13 mouse cellular contexts compared by ENCODE assay signal in genomic region chr8:84021569-84021968, GRCm38 (mm10). TPM values are rescaled to one million over a fixed set of nuclear protein-coding genes. Genes with fewer than 3 reads are reported as not detected.
DNase-seq lines count a peak whose midpoint lies in the region; ATAC-seq and TF ChIP-seq lines count a peak whose summit lies in the region.
"Had no signal": no experiment of that assay in that cellular context is flagged by ENCODE, and none has a peak within 500 bp of the region (broad histone marks: within the 10 kb centered on the region; RNA-seq: fewer than 3 reads in every experiment).

No protein-coding gene starts in this region.

- no peak overlapping the region for H3K4me3 ChIP-seq in heart, embryonic 16.5 days (ENCODE audit: low read length)
- peak overlapping the region; percentile 24 for H3K4me3 ChIP-seq in kidney, postnatal 0 days (replicated peaks; ENCODE audit: low read depth, low read length)
- H3K4me3 ChIP-seq: layer of hippocampus, adult 2 months had no signal

- no peak for DNase-seq in heart, postnatal 36 days
- DNase-seq in 3134 (ENCODE audit: extremely low read depth, insufficient read length, low spot score), result peak; percentile 48
- no peak for DNase-seq in Patski (ENCODE audit: low read depth, low spot score)
- no peak for DNase-seq in kidney, postnatal 0 days (ENCODE audit: low spot score)
- DNase-seq in natural killer cell, adult 2 months (ENCODE audit: low spot score in 2 of 2), result no peak
- DNase-seq in adrenal gland, adult 2 months, result no peak
- DNase-seq in layer of hippocampus, adult 9-10 months (ENCODE audit: low spot score), result no peak
- DNase-seq: cerebellum, postnatal 25 days; lung, postnatal 36 days; thymus, adult 18-20 months had no signal

- WGBS in heart, embryonic 16.5 days, result 49% methylated on average over 12 of the region's 12 CpGs
- WGBS in kidney, postnatal 0 days, result 35% methylated on average over 12 of the region's 12 CpGs

- H3K9ac ChIP-seq in heart, embryonic 16.5 days (ENCODE audit: low read length), result peak overlapping the region; percentile 32; the same call in 1 of the 2 replicates
- peak overlapping the region; percentile 59 for H3K9ac ChIP-seq in kidney, postnatal 0 days (ENCODE audit: low read depth, low read length)

- intact Hi-C loops in heart, postnatal 36 days (cut with DNase I), result no loop called here

- CTCF ChIA-PET in Patski (lab: Charles Lee), result no interaction called here

- H3K36me3 ChIP-seq in heart, embryonic 16.5 days (ENCODE audit: control insufficient read depth, insufficient read depth), result no peaks in the 10 kb centered on the region
- H3K36me3 ChIP-seq in kidney, postnatal 0 days (ENCODE audit: insufficient read depth, low read length), result no peaks in the 10 kb centered on the region

- peaks cover 37% of the 10 kb centered on the region for H3K4me1 ChIP-seq in heart, embryonic 16.5 days (ENCODE audit: control insufficient read depth, insufficient read depth, low read length)
- H3K4me1 ChIP-seq in kidney, postnatal 0 days (replicated peaks; ENCODE audit: insufficient read depth, low read length), result peaks cover 29% of the 10 kb centered on the region

- in situ Hi-C loops in Patski (cut with MboI; ENCODE audit: low pct_unique_long_range_greater_than_20kb), result loop anchor here (25.0 kb wide), 1 partner anchor 641 kb away; the partner anchor contains the start of gene Ier2

- H3K9me3 ChIP-seq in heart, embryonic 16.5 days (replicated peaks; ENCODE audit: control insufficient read depth, low read length), result no peaks in the 10 kb centered on the region
- no peaks in the 10 kb centered on the region for H3K9me3 ChIP-seq in kidney, postnatal 0 days (replicated peaks; ENCODE audit: low read length)

- no peak for ATAC-seq in heart, embryonic 16.5 days (replicated peaks; ENCODE audit: extremely low read depth, insufficient read depth, low FRiP score)
- peak; percentile 69 for ATAC-seq in Patski
- ATAC-seq in kidney, postnatal 0 days (replicated peaks; ENCODE audit: low FRiP score, low read depth), result peak; percentile 4; the same call in 1 of the 2 replicates

- H3K27me3 ChIP-seq in heart, embryonic 16.5 days (ENCODE audit: control insufficient read depth, insufficient read depth, low read length), result peaks cover 24% of the 10 kb centered on the region
- no peaks in the 10 kb centered on the region for H3K27me3 ChIP-seq in Patski
- no peaks in the 10 kb centered on the region for H3K27me3 ChIP-seq in kidney, postnatal 0 days (ENCODE audit: insufficient read depth, low read length)

- no peak overlapping the region for H3K27ac ChIP-seq in heart, embryonic 16.5 days (ENCODE audit: low read length)
- H3K27ac ChIP-seq in kidney, postnatal 0 days, result peak overlapping the region; percentile 90
- H3K27ac ChIP-seq: layer of hippocampus, adult 2 months had no signal

- TF ChIP-seq CTCF in Patski (IDR thresholded peaks at IDR 0.05), result no peak
- no peak for TF ChIP-seq CTCF in kidney, postnatal 0 days (IDR thresholded peaks at IDR 0.05; ENCODE audit: low read depth)

- no peak overlapping the region for H3K4me2 ChIP-seq in heart, embryonic 16.5 days (ENCODE audit: low read depth, low read length)
- H3K4me2 ChIP-seq in kidney, postnatal 0 days (ENCODE audit: low read length), result peak overlapping the region; percentile 53

- POLR2A ChIA-PET in Patski (lab: Charles Lee), result interaction anchor here (1.2 to 1.6 kb wide), 2 partner anchors 10 to 17 kb away, joined by 3 to 8 read pairs; partner anchors contain the start of gene 2210011C24Rik

RNA-seq across cellular contexts. Expression of gene Palm3, which starts 0.3 kb away (rescaled TPM):
- polyA plus RNA-seq in heart, embryonic 16.5 days (2015; fragmentation: Nextera tagmentation; extraction: Ambion mirVana), result 1.5 and 2.7 TPM in 2 replicates
- total RNA-seq in heart, postnatal 36 days (2021), result under 1 TPM; 0.11 to 0.87 TPM
- polyA plus RNA-seq in Patski (2021), result 48.0 TPM
- 12.7 and 15.7 TPM in 2 replicates for polyA plus RNA-seq in kidney, postnatal 0 days (2015; fragmentation: Nextera tagmentation; extraction: Ambion mirVana)
- 1 to 10 TPM in 1 of 2 experiments, under 1 TPM in 1; 0.26 to 2.5 TPM for total RNA-seq in adrenal gland, adult 2 months (2021)
- polyA plus RNA-seq in adrenal gland, adult 2 months (2012; rRNA removed), result 0.59 and 1.2 TPM in 2 replicates
- total RNA-seq: granulocyte monocyte progenitor cell, adult 5-6 weeks had no signal

RNA-seq across cellular contexts. Expression of gene 2210011C24Rik, which starts 9.6 kb away (rescaled TPM):
- 0.21 and 0.49 TPM in 2 replicates for polyA plus RNA-seq in heart, embryonic 16.5 days (2015; fragmentation: Nextera tagmentation; extraction: Ambion mirVana)
- 1 to 10 TPM; 2.6 to 3.4 TPM for total RNA-seq in heart, postnatal 36 days (2021)
- polyA plus RNA-seq in Patski (2021), result 4.9 TPM
- 15.8 and 21.0 TPM in 2 replicates for polyA plus RNA-seq in kidney, postnatal 0 days (2015; fragmentation: Nextera tagmentation; extraction: Ambion mirVana)
- not detected for total RNA-seq in adrenal gland, adult 2 months (2021)
- polyA plus RNA-seq in adrenal gland, adult 2 months (2012; rRNA removed), result 0.19 and 0.87 TPM in 2 replicates
- total RNA-seq: granulocyte monocyte progenitor cell, adult 5-6 weeks had no signal

RNA-seq across cellular contexts. Expression of gene 1700067K01Rik, which starts 20.3 kb away (rescaled TPM):
- 0.89 and 1.1 TPM in 2 replicates for polyA plus RNA-seq in heart, embryonic 16.5 days (2015; fragmentation: Nextera tagmentation; extraction: Ambion mirVana)
- not detected for total RNA-seq in heart, postnatal 36 days (2021)
- 1.3 TPM for polyA plus RNA-seq in Patski (2021)
- polyA plus RNA-seq in kidney, postnatal 0 days (2015; fragmentation: Nextera tagmentation; extraction: Ambion mirVana), result 1.1 and 1.7 TPM in 2 replicates
- total RNA-seq in adrenal gland, adult 2 months (2021), result under 1 TPM; 0.21 to 0.46 TPM
- 0.13 and 0.66 TPM in 2 replicates for polyA plus RNA-seq in adrenal gland, adult 2 months (2012; rRNA removed)
- total RNA-seq: granulocyte monocyte progenitor cell, adult 5-6 weeks had no signal

RNA-seq across cellular contexts. Expression of gene Il27ra, which starts 20.8 kb away (rescaled TPM):
- polyA plus RNA-seq in heart, embryonic 16.5 days (2015; fragmentation: Nextera tagmentation; extraction: Ambion mirVana), result 6.0 and 6.5 TPM in 2 replicates
- total RNA-seq in heart, postnatal 36 days (2021), result 1 to 10 TPM; 3.0 to 3.1 TPM
- 0.18 TPM for polyA plus RNA-seq in Patski (2021)
- 1.2 and 1.3 TPM in 2 replicates for polyA plus RNA-seq in kidney, postnatal 0 days (2015; fragmentation: Nextera tagmentation; extraction: Ambion mirVana)
- total RNA-seq in adrenal gland, adult 2 months (2021), result 1 to 10 TPM; 2.0 to 2.5 TPM
- polyA plus RNA-seq in adrenal gland, adult 2 months (2012; rRNA removed), result 2.0 and 2.7 TPM in 2 replicates

RNA-seq across cellular contexts. Expression of gene Rln3, which starts 23.2 kb away (rescaled TPM):
- polyA plus RNA-seq in heart, embryonic 16.5 days (2015; fragmentation: Nextera tagmentation; extraction: Ambion mirVana), result 0.24 TPM in 1 of 2 replicates, not detected in the other
- not detected for total RNA-seq in heart, postnatal 36 days (2021)
- polyA plus RNA-seq in Patski (2021), result not detected
- not detected in 2 replicates for polyA plus RNA-seq in kidney, postnatal 0 days (2015; fragmentation: Nextera tagmentation; extraction: Ambion mirVana)
- total RNA-seq in adrenal gland, adult 2 months (2021), result not detected
- 0.36 and 0.46 TPM in 2 replicates for polyA plus RNA-seq in adrenal gland, adult 2 months (2012; rRNA removed)
- total RNA-seq: granulocyte monocyte progenitor cell, adult 5-6 weeks; layer of hippocampus, adult 2 months had no signal
